Mouse (Mus musculus): ENCODE results near the gene Ndufa7.

DNA sequence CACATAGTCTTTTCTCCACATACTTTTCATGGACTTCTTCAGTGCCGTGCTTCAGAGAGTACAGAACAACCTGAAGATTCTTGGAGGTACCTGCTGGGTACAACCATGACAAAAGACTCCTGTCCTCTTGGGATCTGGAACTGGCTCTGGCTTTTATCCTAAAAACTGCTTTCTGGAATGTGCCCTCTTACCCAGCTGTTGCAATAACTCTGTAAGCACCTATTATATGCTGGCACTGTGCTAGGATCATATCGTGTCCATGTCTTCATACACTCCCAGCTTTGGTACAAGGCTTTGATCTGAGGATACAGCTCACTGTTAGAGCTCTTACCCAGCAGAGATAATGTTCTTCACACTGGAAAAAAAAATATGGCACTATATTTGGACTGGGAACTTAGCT, 39.4 kb upstream of the Ndufa7 start:
- TF ChIP-seq CTCF (IDR thresholded peaks at IDR 0.05; ENCODE audit: low read depth, low read length) = no peak
- no peak for TF ChIP-seq POLR2A (IDR thresholded peaks at IDR 0.05; ENCODE audit: insufficient read depth, low read length)
- TF ChIP-seq EP300 (IDR thresholded peaks at IDR 0.05; ENCODE audit: insufficient read depth, low read depth, low read length) = no peak

Measured in ES-Bruce4 (cell line).